Mouse (Mus musculus) v-Abl transformed pro-B cells (cell line): Measurements from ENCODE around the gene Clpp.

Experiments
- in situ Hi-C, 2 experiments: fragments of 400-800 bp; cut with MboI; formaldehyde crosslinking; loops; one replicate each; pipeline ENCODE4 v1.15.1; 2025; ENCODE audit not compliant: unreplicated experiment in 2 of 2

Clpp gene

GRCm38 (mm10) chr17:56990115-56990746 is at the start of gene Clpp:
Clpp (plus strand) TSS chr17:56990305.
- in situ Hi-C loops = loop anchor here (10.0 to 25.0 kb wide), 2 partner anchors 255 to 1922 kb away; partner anchors contain the start of genes Gpr108 (in 1 of the 2) and Trip10 (in 1 of the 2)

GRCm38 (mm10) chr17:56950915-56951314 is 39.2 kb upstream of the Clpp start:
- in situ Hi-C loops = loop anchor here (5.0 kb wide), 2 partner anchors 54 to 144 kb away; no protein-coding TSS in a partner anchor

DNA sequence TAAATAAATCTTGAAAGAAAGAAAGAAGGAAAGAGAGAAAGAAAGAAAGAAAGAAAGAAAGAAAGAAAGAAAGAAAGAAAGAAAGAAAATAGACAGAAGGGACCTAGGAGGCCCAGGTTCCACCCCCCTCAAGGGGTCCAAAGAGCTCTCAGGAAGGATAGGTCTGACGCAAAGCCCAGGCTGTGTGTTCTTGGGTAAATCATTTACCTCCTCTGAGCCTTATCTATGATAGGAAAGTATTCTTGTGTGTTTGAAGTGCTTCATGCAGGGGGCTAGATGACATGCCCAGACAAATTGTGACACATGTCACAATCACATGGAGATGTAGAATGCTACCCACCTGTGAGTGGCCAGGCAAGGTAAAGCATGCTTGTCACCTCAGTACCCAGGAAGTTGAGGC is 37.5 kb upstream of the Clpp start:
- in situ Hi-C loops = loop anchor here (5.0 kb wide), 2 partner anchors 55 to 145 kb away; no protein-coding TSS in a partner anchor

- in situ Hi-C loops = loop anchor here (5.0 kb wide), 2 partner anchors 58 to 148 kb away; no protein-coding TSS in a partner anchor
Observed at GRCm38 (mm10) chr17:56954871-56955270, 35.2 kb upstream of the Clpp start.

DNA sequence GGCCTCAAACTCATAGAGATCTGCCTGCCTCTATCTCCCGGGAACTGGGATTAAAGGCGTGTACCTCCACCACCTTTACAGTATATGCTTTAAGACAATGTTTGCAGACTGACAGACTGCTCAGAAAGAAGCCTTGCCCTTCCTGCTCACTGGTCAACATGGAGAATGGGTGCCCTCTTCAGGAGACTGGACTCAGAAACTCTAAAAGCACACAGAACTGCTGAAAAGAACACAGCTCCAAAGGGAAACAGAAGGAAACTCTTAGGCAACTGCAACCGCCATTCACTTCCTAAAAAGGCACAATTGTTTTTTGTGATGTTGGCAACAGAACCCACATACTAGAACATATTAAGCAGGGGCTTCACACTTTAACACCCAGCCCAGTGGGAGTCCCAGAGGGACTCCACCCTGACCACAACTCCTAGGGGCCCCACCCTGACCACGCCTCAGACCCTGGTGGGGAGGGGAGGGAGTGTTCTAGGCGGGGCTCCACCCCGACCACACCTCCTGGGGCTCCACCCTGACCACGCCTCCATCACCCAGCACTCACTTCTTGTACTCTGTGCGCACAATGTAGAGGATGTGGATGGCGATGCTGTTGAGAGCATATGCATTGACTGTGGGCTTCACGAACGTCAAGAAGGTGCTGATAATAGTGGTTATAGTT is 32.2 kb upstream of the Clpp start:
- in situ Hi-C loops = no loop called here

GRCm38 (mm10) chr17:56958667-56959066 is 31.4 kb upstream of the Clpp start:
- in situ Hi-C loops = no loop called here

DNA sequence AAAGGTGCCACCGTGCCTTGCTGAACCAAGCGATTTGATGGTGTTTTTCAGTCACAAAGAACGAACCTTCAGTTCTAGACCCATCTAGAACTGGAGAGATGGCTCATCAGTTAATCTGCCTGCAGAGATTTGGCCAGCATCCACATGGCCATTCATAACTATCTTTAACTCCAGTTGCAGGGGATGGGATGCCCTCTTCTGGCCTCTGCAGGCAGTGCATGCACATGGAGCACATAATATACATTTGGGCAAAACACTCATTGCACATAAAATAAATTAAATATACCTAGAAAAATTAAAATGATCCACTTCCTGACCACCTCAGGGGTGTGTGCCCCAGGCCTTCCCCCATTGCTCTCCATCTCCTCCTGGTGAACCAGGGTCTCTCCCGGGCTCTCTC is 28.2 kb upstream of the Clpp start:
- in situ Hi-C loops = no loop called here

- in situ Hi-C loops = no loop called here
Observed at GRCm38 (mm10) chr17:56962642-56963405, 27.3 kb upstream of the Clpp start.

GRCm38 (mm10) chr17:56963646-56964045 is 26.5 kb upstream of the Clpp start:
- in situ Hi-C loops = no loop called here

DNA sequence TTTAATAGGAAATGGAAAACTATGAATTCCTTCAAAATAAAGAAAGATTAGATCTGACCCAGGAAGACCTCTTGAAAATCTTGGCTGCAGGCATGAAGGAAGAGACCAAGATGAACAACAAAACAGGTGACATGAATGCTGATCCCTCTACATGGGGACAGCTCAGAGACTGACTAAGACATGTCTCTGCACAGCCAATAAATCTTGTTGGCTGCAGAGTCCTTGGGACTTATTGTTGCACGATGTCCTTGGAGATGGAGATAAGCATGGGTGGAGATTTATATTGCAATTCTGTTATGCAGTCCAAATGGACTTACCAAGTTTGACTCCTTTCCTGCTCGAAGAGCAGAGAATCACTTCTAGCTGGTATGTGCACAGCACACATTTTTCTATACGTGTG is 20.8 kb upstream of the Clpp start:
- in situ Hi-C loops = no loop called here

- in situ Hi-C loops = no loop called here
Observed at GRCm38 (mm10) chr17:56970081-56970480, 20.0 kb upstream of the Clpp start.

- in situ Hi-C loops = no loop called here
Observed at GRCm38 (mm10) chr17:56973956-56974707, 16.0 kb upstream of the Clpp start.

- in situ Hi-C loops = loop anchor here (25.0 kb wide), 1 partner anchor 1938 kb away; no protein-coding TSS in a partner anchor
Observed at GRCm38 (mm10) chr17:56974708-56975240, 15.3 kb upstream of the Clpp start.

DNA sequence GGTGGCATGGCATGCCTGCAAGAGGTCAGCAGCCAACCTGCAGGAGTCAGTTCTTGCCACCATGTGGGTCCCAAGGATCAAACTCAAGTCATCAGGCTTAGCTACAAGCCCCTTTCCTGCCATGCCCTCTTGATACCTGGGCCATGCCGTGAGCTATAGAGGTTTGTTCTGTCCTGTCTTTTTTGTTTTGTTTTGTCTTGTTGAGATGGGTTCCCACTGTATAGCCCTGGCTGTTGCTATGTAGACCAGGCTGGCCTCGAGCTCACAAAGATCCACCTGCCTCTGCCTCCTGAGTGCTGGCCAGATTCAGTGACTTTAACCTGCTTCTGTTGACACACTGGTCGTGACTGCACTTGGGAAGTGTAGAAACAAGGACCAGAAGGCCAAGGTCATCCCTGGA is 14.7 kb upstream of the Clpp start:
- in situ Hi-C loops = loop anchor here (25.0 kb wide), 1 partner anchor 1937 kb away; no protein-coding TSS in a partner anchor

DNA sequence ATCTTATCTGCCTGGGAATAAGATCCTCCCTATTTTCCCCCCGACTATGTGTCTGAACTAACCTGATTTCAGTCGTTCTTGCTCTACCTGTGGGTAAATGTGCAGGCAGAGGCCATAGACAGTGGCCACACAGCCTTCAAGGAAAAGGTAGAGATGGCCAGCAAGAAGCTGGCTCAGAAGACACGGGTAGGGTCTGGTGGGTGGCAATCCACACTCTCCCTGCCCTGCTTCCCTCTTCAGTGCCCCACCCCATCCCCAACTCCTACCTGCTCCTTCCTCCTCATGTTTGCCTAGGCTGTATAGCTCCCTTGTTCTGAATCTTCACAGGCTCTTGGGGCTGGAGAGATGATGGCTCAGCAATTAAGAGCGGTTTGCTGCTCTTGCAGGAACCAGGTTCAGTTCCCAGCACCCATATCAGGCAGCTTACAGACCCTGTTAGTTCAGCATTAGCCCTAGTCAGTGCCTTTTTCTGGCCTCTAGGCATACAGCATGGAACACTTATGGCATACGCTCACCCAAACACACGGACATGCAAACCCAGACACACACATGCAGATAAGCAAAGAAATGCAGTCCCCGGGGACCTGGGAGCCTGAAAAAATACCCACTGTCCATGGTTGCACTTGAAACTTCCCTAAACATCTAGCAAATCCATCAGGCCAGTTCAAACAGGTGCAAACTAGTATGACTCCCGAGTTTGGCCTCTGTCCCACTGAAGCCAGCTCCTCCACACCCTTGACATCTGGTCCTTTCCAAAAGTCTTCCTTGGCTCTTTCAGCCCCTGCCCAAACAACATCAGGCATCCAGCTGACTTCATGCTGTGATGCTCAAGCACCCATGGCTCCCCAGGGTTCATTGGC is 13.3 kb upstream of the Clpp start:
- in situ Hi-C loops = loop anchor here (25.0 kb wide), 1 partner anchor 1936 kb away; no protein-coding TSS in a partner anchor

- in situ Hi-C loops = loop anchor here (25.0 kb wide), 1 partner anchor 1933 kb away; no protein-coding TSS in a partner anchor
Observed at GRCm38 (mm10) chr17:56979524-56979923, 10.6 kb upstream of the Clpp start.

DNA sequence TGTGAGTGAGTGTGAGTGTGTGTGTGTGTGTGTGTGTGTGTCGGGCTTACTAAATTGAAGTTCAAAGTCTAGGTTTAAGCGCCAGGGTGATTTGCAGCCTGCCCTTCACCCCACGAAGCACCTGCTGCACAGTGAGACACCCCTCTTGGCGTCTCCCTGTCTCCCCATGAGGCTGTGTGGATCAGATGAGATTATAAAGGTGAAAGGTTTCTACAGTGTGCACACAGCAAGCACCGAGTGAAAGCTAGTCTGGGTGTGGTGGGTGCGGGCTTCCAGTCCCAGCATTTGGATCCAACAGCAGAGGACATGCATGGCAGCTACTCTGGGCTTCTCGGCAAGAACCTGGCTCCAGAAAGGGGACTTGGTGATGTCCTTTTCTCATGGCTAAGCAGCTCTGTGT is 9.1 kb upstream of the Clpp start:
- in situ Hi-C loops = loop anchor here (25.0 kb wide), 1 partner anchor 1931 kb away; no protein-coding TSS in a partner anchor

DNA sequence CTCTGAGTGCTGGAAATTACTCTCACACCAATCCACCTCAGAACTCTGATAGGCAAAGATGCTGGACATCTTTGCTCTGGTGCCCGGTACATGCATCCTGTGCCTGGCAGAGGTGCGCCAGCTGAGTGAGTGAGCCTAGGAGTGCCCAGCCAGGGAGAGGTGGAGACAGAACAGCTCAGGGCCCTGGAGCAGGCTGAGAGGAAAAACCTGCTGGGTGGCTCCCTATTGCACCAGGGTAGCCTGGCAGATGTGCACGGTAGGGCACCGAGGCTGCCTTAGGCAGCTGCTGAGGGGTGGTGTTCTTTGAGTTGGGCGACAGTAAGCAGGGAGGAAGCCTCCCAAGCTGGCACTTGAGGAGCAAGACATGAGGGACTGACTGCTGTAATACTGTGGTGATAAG is 8.1 kb upstream of the Clpp start, which contains the start of gene Acer1:
Gene Acer1 (minus strand): TSS at position 114 of the 400 bp plus-strand sequence.
- in situ Hi-C loops = loop anchor here (25.0 kb wide), 1 partner anchor 1930 kb away; no protein-coding TSS in a partner anchor

DNA sequence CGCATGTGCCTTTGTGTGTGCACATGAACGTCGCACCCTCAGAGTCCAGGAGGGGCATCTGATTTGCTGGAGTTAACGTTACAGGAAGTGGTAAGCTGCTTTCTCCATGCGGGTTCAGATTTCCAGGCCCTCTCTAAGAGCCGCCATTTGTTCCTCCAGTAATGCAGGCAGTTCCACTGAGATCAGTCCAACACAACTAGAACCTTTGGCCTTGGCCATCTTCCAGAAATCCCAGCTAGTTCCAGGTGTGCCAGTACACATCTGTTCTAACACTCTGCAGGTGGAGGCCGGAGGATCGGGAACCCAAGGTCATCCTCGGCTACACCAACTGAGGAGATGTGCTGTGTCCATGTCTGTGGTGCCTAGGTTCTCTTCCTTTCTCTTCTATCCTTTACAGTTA is 5.2 kb upstream of the Clpp start:
- in situ Hi-C loops = loop anchor here (25.0 kb wide), 1 partner anchor 1927 kb away; no protein-coding TSS in a partner anchor
